Mouse (Mus musculus) bone marrow, adult 2 months (tissue): Measurements from ENCODE around the gene Tex44. TPM values are rescaled to one million over a fixed set of nuclear protein-coding genes. Genes with fewer than 3 reads are reported as not detected.
A peak's percentile ranks its signal among the peaks of the same experiment; 100 is the strongest.

Source experiments
- H3K27ac ChIP-seq: fragments of 200-500 bp; 2 replicates; pipeline ENCODE4 v1.5.1; 2012; ENCODE audit warnings: low read depth, mild to moderate bottlenecking, control low read depth, inconsistent platforms, low read length; ENCODE audit not compliant: control insufficient read depth, poor library complexity, insufficient read depth
- H3K4me1 ChIP-seq: fragments of 200-500 bp; 2 replicates; pipeline ENCODE4 v1.6.1; 2011; ENCODE audit warnings: low read length; ENCODE audit not compliant: control insufficient read depth, insufficient read depth
- H3K4me3 ChIP-seq: fragments of 200-500 bp; replicated peaks from 2 replicates; pipeline ENCODE3; 2011; ENCODE audit warnings: mild to moderate bottlenecking, low read depth, low read length, control low read depth; ENCODE audit not compliant: control insufficient read depth
- CTCF ChIP-seq: fragments of 200-500 bp; IDR thresholded peaks from 2 replicates; pipeline ENCODE4 v1.5.1; 2011; ENCODE audit warnings: low read length, control low read depth; ENCODE audit not compliant: control insufficient read depth, insufficient read depth
- POLR2A ChIP-seq: fragments of 200-500 bp; IDR thresholded peaks from 2 replicates; pipeline ENCODE4 v1.6.1; 2011; ENCODE audit warnings: low read depth, mild to moderate bottlenecking, control low read depth, low read length, borderline replicate concordance; ENCODE audit not compliant: control insufficient read depth
- WGBS: fragments of 180-500 bp; shearing (Covaris S2); methylation state at CpG from one replicate; pipeline ENCODE4 v1.1.7; 2018; 5-methylcytosine and 5-hydroxymethylcytosine counted together
- polyA plus RNA-seq: library from polyadenylated mRNA; stranded (reverse); fragments of >200 nt; gene quantifications from 2 replicates; pipeline ENCODE4 v1.2.4, GENCODE M21; 2011; ENCODE audit warnings: low replicate concordance; ENCODE audit not compliant: missing spikeins, insufficient read depth, insufficient read length

The Tex44 gene
- polyA plus RNA-seq, 1 experiment, result not detected

DNA sequence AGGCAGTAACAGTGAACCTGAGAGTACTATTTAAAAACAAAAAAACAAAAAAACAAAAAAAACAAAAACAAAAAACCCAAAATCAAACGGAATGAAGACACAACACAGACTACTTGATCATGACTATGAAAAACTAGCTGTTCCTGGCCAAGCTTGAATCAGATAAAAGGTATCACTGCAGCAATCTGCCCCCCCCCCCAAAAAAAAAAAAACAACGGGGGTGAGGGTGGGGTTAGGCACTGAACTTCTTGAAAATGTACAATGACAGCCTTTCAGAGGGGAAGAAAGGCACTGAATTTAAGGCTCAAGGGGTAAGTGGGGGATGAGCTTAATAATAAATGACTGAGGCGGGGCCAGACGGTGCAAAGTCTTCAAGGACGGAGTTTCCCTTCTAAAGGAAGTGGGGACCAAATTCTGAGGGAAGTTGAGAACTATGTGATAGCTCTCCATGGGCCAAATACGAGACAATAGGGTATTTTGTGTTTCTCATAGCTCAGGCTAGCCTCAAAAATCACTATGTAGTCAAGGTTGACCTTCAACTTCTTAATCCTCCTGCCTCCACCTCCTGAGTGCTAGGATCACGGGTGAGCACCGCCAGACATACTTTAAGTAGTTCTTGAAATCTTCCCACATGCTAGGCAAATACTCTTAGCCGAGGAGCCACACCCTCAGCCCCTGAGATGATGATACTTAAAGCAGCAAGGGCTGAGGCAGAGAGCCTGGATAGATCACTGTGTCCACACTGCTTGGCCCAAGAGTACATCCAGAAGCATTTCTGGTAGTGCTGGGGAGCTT is 11.3 kb downstream of the Tex44 start:
- Histone ChIP-seq H3K4me1 (peaks cover 6% of the 10 kb centered on the region; the same call in 1 of the 2 replicates), H3K27ac (no peak overlapping the region), H3K4me3 (no peak overlapping the region)
- TF ChIP-seq CTCF (no peak), POLR2A (no peak)
- WGBS, result 39% methylated on average over 9 of the region's 9 CpGs

DNA sequence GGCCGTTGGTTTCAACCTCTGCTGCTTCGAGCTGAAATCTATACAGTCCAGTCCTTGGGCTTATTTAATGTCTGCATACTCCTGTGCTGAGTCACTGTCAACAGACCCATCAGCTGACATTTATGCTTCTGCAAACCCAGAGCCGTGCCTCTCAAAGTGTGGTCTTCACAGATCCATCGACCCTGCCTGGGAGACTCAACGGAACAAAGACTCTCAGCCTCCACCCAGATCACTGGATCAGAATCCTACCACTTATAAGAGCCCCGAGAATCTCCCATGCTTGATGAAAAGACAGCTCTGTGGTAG is 11.8 kb downstream of the Tex44 start:
- WGBS, result 41% methylated on average over 6 of the region's 6 CpGs
- TF ChIP-seq POLR2A (no peak), CTCF (no peak)
- peaks cover 6% of the 10 kb centered on the region; the same call in 1 of the 2 replicates for H3K4me1 ChIP-seq
- no peak overlapping the region for H3K27ac ChIP-seq
- H3K4me3 ChIP-seq, result no peak overlapping the region

DNA sequence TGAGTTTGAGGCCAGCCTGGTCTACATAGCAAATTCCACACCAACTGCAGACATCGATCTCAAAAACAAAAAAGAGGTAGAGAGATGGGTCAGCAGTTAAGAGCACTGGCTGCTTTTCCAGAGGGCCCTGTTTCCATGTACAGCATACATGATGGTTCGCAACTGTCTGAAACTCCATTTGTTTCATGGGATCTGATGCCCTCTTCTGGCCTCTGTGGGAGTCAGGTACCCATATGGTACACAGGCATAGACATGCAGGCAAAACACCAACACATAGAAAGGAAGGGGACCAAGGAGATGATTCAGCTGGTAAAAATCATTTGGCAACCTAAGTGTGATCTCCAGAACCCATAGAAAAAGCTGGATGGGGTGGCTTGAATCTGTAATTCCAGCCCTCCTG is 12.4 kb downstream of the Tex44 start:
- 64% methylated on average over 2 of the region's 2 CpGs for WGBS
- TF ChIP-seq POLR2A (no peak), CTCF (0 out of 2 replicates have a peak, but pooled peaks have one; percentile 14)
- Histone ChIP-seq H3K4me3 (no peak overlapping the region), H3K27ac (no peak overlapping the region), H3K4me1 (peaks cover 6% of the 10 kb centered on the region)

DNA sequence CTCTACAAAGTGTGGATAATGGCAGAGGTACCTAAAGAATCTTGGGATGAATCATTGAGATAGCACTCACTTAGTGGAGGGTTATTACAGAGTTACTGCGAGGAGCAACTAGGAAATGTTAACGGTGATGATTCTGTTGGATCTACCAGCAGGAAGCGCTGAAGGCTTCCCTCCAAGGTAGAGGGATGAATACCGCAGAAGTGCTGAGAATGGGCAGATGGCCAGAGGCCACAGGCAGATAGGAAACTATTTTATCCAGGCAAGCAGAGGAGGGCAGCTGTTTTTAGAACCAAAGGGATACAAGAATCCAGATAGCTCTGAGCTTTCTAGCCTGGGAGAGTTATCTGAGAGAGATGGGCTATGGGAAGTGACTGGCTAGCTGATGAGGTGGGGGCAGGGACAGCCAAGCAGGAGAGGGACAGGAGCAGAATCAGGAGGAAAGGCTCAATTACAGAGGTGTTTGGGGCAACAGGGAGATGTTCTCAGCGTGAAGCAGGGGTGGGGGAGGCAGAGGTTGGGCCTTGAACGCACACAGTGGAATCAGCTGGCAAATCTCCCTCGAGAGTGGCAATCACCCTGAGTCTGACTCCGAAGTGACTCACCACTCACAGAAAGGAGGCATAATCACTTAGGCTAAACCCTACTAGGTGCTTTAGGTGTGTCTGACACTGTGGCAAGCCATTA is 13.5 kb downstream of the Tex44 start:
- no peak for TF ChIP-seq CTCF
- no peak for TF ChIP-seq POLR2A
- Histone ChIP-seq H3K27ac (no peak overlapping the region), H3K4me3 (no peak overlapping the region), H3K4me1 (peaks cover 6% of the 10 kb centered on the region)
- 32% methylated on average over 8 of the region's 8 CpGs for WGBS

DNA sequence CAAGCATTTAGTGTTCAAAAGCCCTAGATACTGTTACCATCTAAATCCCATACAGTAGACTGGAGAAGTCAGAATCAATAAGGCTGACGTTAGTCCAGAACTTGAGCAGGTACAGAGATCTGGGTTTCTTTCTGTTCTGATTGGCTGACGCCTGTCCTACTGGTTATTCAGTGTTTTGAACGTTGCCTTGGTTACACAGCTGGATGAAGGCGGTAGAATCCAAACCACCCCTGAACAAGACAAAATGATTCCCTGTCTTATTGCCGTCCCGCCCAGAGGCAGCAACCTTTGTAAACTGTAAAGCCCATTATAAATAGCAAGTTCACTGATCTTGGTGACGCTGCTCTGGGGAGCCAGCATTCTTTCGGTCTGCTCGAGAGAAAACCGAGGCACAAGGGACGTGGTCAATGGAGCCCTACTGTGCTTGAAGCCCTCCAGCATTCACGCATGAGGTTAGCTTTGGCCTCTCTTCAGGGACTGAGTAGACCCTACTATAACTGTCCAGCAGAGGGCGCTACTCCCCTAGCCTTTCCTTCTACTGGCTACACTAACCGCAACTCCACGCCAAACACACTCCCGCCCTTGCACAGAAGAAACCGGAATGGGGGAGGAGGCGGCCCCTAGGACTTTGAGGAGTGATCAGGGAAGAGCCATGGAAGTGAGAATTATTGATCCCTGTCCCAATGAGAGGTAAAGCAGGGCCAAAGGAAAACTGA is 14.2 kb downstream of the Tex44 start:
- H3K27ac ChIP-seq, result peak overlapping the region; percentile 98
- peak overlapping the region; percentile 34 for H3K4me3 ChIP-seq
- H3K4me1 ChIP-seq, result peaks cover 4% of the 10 kb centered on the region
- TF ChIP-seq CTCF, result peak; percentile 95
- no peak for TF ChIP-seq POLR2A
- 17% methylated on average over 18 of the region's 18 CpGs for WGBS

DNA sequence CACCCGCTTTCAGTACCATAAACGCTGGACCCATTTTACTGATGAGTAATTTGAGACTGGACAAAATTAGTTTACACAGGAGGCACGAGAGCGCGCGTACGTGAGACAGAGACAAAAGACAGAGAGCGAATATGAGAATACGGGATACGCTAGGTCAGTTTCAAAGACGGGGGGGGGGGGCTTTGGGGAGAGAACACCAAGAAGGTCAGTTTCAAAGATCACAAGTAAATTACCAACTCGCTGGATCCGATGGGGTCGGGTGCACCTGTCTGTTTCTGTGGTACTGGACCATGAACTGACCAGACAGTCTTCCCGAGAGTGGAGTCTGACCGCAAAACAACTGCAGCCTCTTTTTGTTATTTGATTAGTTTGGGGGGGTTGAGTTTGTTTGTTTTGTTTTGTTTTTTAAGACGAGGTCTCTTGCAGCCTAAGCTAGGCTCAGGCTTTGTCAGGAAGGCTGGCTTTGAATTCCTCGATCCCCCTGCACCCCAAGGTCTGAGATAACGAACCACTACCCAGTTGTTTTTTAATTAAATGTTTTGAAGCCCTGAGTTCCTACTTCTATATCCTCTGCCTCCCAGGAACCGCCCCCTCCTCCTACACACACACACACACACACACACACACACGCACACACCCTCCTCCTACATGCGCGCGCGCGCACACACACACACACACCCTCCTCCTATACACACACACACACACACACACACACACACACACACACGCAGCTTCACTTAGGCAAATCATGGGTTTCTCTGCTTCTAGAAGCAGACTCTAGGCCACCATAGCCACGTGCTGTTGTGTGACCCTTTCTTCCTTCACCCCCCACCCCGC is 15.0 kb downstream of the Tex44 start:
- H3K4me3 ChIP-seq, result peak overlapping the region; percentile 64
- TF ChIP-seq CTCF (no peak), POLR2A (peak; percentile 29; the same call in 1 of the 2 replicates)
- H3K4me1 ChIP-seq, result peaks cover 4% of the 10 kb centered on the region
- under 1% methylated on average over 29 of the region's 29 CpGs for WGBS
- H3K27ac ChIP-seq, result peak overlapping the region; percentile 98

DNA sequence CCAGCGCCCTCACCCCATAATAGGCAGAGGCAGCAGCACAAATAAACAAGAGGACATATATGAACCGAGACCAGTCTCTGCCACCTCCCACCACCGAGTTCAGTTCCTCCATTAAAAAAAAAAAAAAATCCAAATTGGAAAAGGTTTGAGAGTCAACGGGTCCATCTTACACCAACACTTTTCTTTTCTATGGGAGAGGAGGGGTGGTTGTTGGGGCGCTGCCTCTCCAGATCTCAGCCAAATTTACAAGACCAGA is 15.5 kb downstream of the Tex44 start:
- Histone ChIP-seq H3K27ac (peak overlapping the region; percentile 98), H3K4me1 (peaks cover 4% of the 10 kb centered on the region), H3K4me3 (peak overlapping the region; percentile 64)
- WGBS, result under 1% methylated on average over 5 of the region's 5 CpGs
- no peak for TF ChIP-seq CTCF
- TF ChIP-seq POLR2A, result no peak
